Mouse (Mus musculus) megakaryocyte progenitor cell, adult 5-6 weeks (primary cell): Measurements from ENCODE around the gene Myl6. TPM values are rescaled to one million over a fixed set of nuclear protein-coding genes. Genes with fewer than 3 reads are reported as not detected.

ENCODE experiments used
- total RNA-seq, 2 experiments: library from RNA; stranded (forward) in 1 of 2; stranded (reverse) in 1 of 2; fragments of 157-497, 149-512 nt in 1 of 2; fragments of 200-1000 nt in 1 of 2; gene quantifications; 2 replicates each; pipeline versions ENCODE4 v1.2.3 to v1.2.4; 2015 to 2017

Myl6 gene
- total RNA-seq, 2 experiments from 2014 or later: 760 to 1,230 TPM

Other genes starting within 250 kb of the Myl6 start
- 0.10 TPM in 1 of 2 replicates, not detected in the other for gene Apon, start 240.0 kb downstream of the Myl6 start, total RNA-seq (2015)
- 0.08 and 0.20 TPM in 2 replicates for gene Apon, start 240.0 kb downstream of the Myl6 start, total RNA-seq (2017)
- not detected in 2 replicates for gene Apof, start 225.5 kb downstream of the Myl6 start, total RNA-seq (2015)
- not detected in 2 replicates for gene Apof, start 225.5 kb downstream of the Myl6 start, total RNA-seq (2017)
- 9.6 and 9.8 TPM in 2 replicates for gene Stat2, start 223.6 kb downstream of the Myl6 start, total RNA-seq (2015)
- gene Stat2, start 223.6 kb downstream of the Myl6 start, total RNA-seq (2017): 6.8 and 8.6 TPM in 2 replicates
- 0.22 and 0.27 TPM in 2 replicates for gene Il23a, start 195.4 kb downstream of the Myl6 start, total RNA-seq (2015)
- 0.25 TPM in 1 of 2 replicates, not detected in the other for gene Il23a, start 195.4 kb downstream of the Myl6 start, total RNA-seq (2017)
- gene Pan2, start 190.8 kb downstream of the Myl6 start, total RNA-seq (2015): 16.4 and 17.4 TPM in 2 replicates
- gene Pan2, start 190.8 kb downstream of the Myl6 start, total RNA-seq (2017): 12.1 and 12.2 TPM in 2 replicates
- 151 and 152 TPM in 2 replicates for gene Cnpy2, start 171.7 kb downstream of the Myl6 start, total RNA-seq (2015)
- gene Cnpy2, start 171.7 kb downstream of the Myl6 start, total RNA-seq (2017): 132 and 144 TPM in 2 replicates
- 172 and 181 TPM in 2 replicates for gene Cs, start 156.4 kb downstream of the Myl6 start, total RNA-seq (2015)
- 106 and 108 TPM in 2 replicates for gene Cs, start 156.4 kb downstream of the Myl6 start, total RNA-seq (2017)
- gene Coq10a, start 125.1 kb downstream of the Myl6 start, total RNA-seq (2015): 13.8 and 17.6 TPM in 2 replicates
- gene Coq10a, start 125.1 kb downstream of the Myl6 start, total RNA-seq (2017): 8.8 and 9.4 TPM in 2 replicates
- 48.6 and 48.9 TPM in 2 replicates for gene Ankrd52, start 117.0 kb downstream of the Myl6 start, total RNA-seq (2015)
- 9.0 and 11.6 TPM in 2 replicates for gene Ankrd52, start 117.0 kb downstream of the Myl6 start, total RNA-seq (2017)
- gene Slc39a5, start 92.9 kb downstream of the Myl6 start, total RNA-seq (2015): not detected in 2 replicates
- not detected in 2 replicates for gene Slc39a5, start 92.9 kb downstream of the Myl6 start, total RNA-seq (2017)
- 79.4 and 105 TPM in 2 replicates for gene Nabp2, start 82.7 kb downstream of the Myl6 start, total RNA-seq (2015)
- 68.8 and 72.2 TPM in 2 replicates for gene Nabp2, start 82.7 kb downstream of the Myl6 start, total RNA-seq (2017)
- 15.7 and 20.9 TPM in 2 replicates for gene Rnf41, start 82.5 kb downstream of the Myl6 start, total RNA-seq (2015)
- 20.1 and 21.0 TPM in 2 replicates for gene Rnf41, start 82.5 kb downstream of the Myl6 start, total RNA-seq (2017)
- gene Smarcc2, start 34.9 kb downstream of the Myl6 start, total RNA-seq (2015): 70.4 and 74.5 TPM in 2 replicates
- gene Smarcc2, start 34.9 kb downstream of the Myl6 start, total RNA-seq (2017): 52.8 and 66.9 TPM in 2 replicates
- 7.6 and 7.8 TPM in 2 replicates for gene Myl6b, start 4.5 kb upstream of the Myl6 start, total RNA-seq (2015)
- gene Myl6b, start 4.5 kb upstream of the Myl6 start, total RNA-seq (2017): 0.64 and 1.7 TPM in 2 replicates
- 41.2 and 48.4 TPM in 2 replicates for gene Esyt1, start 31.7 kb upstream of the Myl6 start, total RNA-seq (2015)
- gene Esyt1, start 31.7 kb upstream of the Myl6 start, total RNA-seq (2017): 77.6 and 85.1 TPM in 2 replicates
- gene Zc3h10, start 53.6 kb upstream of the Myl6 start, total RNA-seq (2015): 5.9 and 6.7 TPM in 2 replicates
- gene Zc3h10, start 53.6 kb upstream of the Myl6 start, total RNA-seq (2017): 10.2 and 13.3 TPM in 2 replicates
- 3,654 and 3,864 TPM in 2 replicates for gene Rpl41, start 55.2 kb upstream of the Myl6 start, total RNA-seq (2015)
- 3,114 and 3,805 TPM in 2 replicates for gene Rpl41, start 55.2 kb upstream of the Myl6 start, total RNA-seq (2017)
- gene Pa2g4, start 71.8 kb upstream of the Myl6 start, total RNA-seq (2015): 504 and 526 TPM in 2 replicates
- gene Pa2g4, start 71.8 kb upstream of the Myl6 start, total RNA-seq (2017): 351 and 437 TPM in 2 replicates
- gene Erbb3, start 95.5 kb upstream of the Myl6 start, total RNA-seq (2015): 2.1 and 2.9 TPM in 2 replicates
- 1.7 and 2.1 TPM in 2 replicates for gene Erbb3, start 95.5 kb upstream of the Myl6 start, total RNA-seq (2017)
- 2,069 and 2,075 TPM in 2 replicates for gene Rps26, start 132.6 kb upstream of the Myl6 start, total RNA-seq (2015)
- 838 and 883 TPM in 2 replicates for gene Rps26, start 132.6 kb upstream of the Myl6 start, total RNA-seq (2017)
- 0.20 TPM in 1 of 2 replicates, not detected in the other for gene Ikzf4, start 151.8 kb upstream of the Myl6 start, total RNA-seq (2015)
- 0.04 TPM in 1 of 2 replicates, not detected in the other for gene Ikzf4, start 151.8 kb upstream of the Myl6 start, total RNA-seq (2017)
- 2.0 and 2.2 TPM in 2 replicates for gene Suox, start 179.9 kb upstream of the Myl6 start, total RNA-seq (2015)
- 4.8 and 5.6 TPM in 2 replicates for gene Suox, start 179.9 kb upstream of the Myl6 start, total RNA-seq (2017)
- 33.1 and 40.2 TPM in 2 replicates for gene Rab5b, start 202.1 kb upstream of the Myl6 start, total RNA-seq (2015)
- 47.9 and 50.6 TPM in 2 replicates for gene Rab5b, start 202.1 kb upstream of the Myl6 start, total RNA-seq (2017)
- gene Pmel, start 210.1 kb upstream of the Myl6 start, total RNA-seq (2015): 0.12 and 0.68 TPM in 2 replicates
- 0.96 TPM in 1 of 2 replicates, not detected in the other for gene Pmel, start 210.1 kb upstream of the Myl6 start, total RNA-seq (2017)
- gene Cdk2, start 210.9 kb upstream of the Myl6 start, total RNA-seq (2015): 83.1 and 98.3 TPM in 2 replicates
- gene Cdk2, start 210.9 kb upstream of the Myl6 start, total RNA-seq (2017): 65.8 and 68.0 TPM in 2 replicates